Mouse (Mus musculus) cerebellum, adult 9-11 months (tissue): Measurements from ENCODE around the gene Scml2.
"Not testable (repeated sequence)": the region's sequence is repeated elsewhere in the genome, so short reads cannot be mapped to it uniquely, and the experiment has no call there.

Experiments
- DNase-seq: peaks from one replicate; pipeline ENCODE4 v3.0.0; 2022

Scml2 gene

DNA sequence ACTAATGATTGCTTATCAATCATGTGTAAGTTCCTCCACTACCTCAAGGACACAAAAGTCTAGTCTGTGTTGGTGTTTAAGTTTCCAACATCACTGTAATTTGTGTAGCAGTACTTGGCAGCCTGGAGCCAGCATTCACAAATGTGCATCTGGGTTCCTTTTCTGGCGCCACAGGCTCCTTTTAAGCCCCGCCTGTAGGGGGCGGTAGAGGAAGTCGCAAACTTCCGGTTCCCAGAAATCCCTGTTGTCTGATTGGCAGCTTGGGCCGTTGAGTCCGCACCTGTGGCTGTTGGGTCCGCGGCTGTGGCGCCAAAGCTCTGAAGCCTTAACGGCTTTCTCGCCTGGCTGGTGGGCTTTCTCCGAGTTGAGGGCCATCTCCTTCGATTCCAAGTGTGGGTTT is at the start of gene Scml2:
Gene Scml2 (plus strand): TSS at position 301 of the 400 bp plus-strand sequence.
- DNase-seq = not testable (repeated sequence)

DNA sequence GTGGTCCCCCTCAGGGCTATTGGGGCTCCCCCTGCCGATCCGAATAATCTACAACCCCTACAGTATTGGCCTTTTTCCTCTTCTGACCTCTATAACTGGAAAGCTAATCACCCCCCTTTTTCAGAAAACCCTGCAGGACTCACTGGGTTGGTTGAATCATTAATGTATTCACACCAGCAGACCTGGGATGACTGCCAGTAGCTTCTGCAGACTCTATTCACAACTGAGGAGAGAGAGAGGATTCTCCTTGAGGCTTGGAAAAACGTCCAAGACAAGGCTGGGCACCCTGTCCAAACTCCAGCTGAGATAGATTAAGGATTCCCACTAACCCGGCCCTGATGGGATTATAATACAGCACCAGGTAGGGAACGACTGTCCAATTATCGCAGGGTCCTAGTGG is 41.4 kb upstream of the Scml2 start:
- peak; percentile 2 for DNase-seq

DNA sequence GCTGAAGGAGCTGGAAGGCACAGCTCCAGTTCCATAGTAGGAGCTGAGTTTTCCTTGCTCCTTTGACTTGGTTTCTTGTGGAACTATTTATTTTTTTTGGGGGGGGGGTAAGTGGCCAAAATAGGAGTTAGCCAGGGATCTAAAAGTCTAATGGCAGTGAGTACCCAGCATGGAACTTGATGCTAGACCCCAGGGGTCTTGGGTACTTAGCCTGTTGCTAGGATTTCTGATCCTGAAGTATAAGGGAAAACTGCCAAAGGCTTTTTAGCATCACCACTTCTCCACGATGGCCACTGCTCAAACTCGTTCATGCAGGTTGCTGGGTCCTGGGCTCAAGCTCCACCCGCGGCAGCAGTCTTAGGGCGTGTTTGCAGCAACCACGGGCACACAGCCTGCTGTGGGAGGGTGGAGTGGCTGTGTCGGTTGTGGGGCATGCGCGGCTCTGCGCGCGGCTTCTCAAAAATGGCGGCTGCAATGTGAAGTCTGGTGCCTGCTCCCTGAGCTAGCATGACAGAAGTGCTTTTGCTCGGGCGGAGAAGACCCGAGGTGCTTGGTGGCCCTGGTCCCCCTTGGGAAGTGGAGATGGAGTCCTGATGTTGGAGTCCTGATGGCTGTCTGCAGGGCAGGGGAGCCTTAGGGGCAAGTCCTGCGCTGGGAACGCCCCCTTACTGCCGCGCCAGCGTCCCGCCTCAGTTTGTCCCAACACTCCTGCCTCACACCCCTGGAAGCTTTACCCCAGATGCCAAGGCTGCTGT is 45.5 kb downstream of the Scml2 start:
- DNase-seq = peak; percentile 17

DNA sequence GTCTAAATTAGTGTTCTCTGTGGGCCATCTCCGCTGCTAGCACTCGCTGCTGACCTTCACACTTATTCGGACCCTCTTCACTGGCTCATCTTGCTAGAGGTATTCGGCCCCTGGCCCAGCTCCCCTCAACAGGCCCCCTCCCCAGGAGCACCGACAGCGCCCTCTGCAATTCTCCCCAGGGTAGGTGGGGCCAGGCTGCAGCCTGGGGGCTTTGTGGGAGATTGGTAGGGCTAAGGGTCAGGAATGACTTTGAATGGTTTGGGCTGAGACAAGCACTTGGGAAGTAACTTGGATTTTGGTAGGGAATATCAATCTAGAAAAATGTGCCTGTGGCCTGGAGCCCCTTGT is 46.0 kb downstream of the Scml2 start:
- no peak for DNase-seq

DNA sequence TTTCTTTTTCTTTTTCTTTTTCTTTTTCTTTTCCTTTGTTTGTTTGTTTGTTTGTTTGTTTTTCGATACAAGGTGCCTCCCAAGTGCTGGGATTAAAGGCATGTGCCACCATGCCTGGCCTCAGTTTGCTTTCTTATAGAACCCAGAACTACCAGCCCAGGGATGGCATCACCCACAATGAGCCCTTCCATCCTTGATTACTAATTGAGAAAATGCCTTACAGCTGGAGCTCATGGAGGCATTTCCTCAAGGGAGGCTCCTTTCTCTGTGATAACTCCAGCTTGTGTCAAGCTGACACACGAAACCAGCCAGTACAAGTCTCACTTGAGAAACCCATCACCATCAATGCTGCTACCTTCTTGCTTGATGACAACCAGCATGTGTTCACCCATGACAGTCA is 170.2 kb downstream of the Scml2 start, which contains the start of gene Gm15262:
Gene Gm15262 (plus strand): TSS at position 301 of the 400 bp plus-strand sequence.
- not testable (repeated sequence) for DNase-seq
